Mouse (Mus musculus) MEL (cell line): Measurements from ENCODE around the gene Olfr74. TPM values are rescaled to one million over a fixed set of nuclear protein-coding genes. Genes with fewer than 3 reads are reported as not detected.
"Not testable (repeated sequence)": the region's sequence is repeated elsewhere in the genome, so short reads cannot be mapped to it uniquely, and the experiment has no call there.

Experiments used
- DNase-seq: peaks from one replicate; pipeline ENCODE4 v3.0.0; 2011; ENCODE audit warnings: low read depth, low spot score
- H3K27ac ChIP-seq: 2 replicates; pipeline ENCODE4 v1.5.1; 2012; ENCODE audit warnings: low read depth, mild to moderate bottlenecking, control low read depth, low read length, moderate library complexity; ENCODE audit not compliant: control insufficient read depth
- H3K27me3 ChIP-seq, 2 experiments: fragments of 150-350 bp in 1 of 2; sonication (generic) in 1 of 2; 2 replicates each; pipeline ENCODE4 v1.6.1; 2012; ENCODE audit warnings: low read length in 2 of 2, mild to moderate bottlenecking in 2 of 2, improper control_type of control experiment in 1 of 2, moderate library complexity in 1 of 2; ENCODE audit not compliant: insufficient read depth in 2 of 2, control insufficient read depth in 1 of 2
- H3K36me3 ChIP-seq, 2 experiments: 2 replicates each; pipeline ENCODE4 v1.6.1; 2012 to 2014; ENCODE audit warnings: low read length in 2 of 2, improper control_type of control experiment in 1 of 2, inconsistent platforms in 1 of 2, mild to moderate bottlenecking in 1 of 2; ENCODE audit not compliant: insufficient read depth in 2 of 2, control insufficient read depth in 1 of 2
- H3K4me1 ChIP-seq, 2 experiments: fragments of 150-350 bp in 1 of 2; sonication (generic) in 1 of 2; 2 replicates each; pipeline ENCODE4 v1.6.1; 2012; ENCODE audit warnings: low read length in 2 of 2, improper control_type of control experiment in 1 of 2, mild to moderate bottlenecking in 1 of 2; ENCODE audit not compliant: insufficient read depth in 2 of 2, control insufficient read depth in 1 of 2
- H3K4me3 ChIP-seq, 2 experiments: fragments of 150-350 bp in 1 of 2; sonication (generic) in 1 of 2; 2 replicates each; pipeline ENCODE4 v1.5.1; 2012; ENCODE audit warnings: low read depth in 2 of 2, low read length in 2 of 2, mild to moderate bottlenecking in 2 of 2, moderate library complexity in 2 of 2, control low read depth in 1 of 2, improper control_type of control experiment in 1 of 2; ENCODE audit not compliant: control insufficient read depth in 1 of 2, insufficient read depth in 1 of 2
- H3K79me2 ChIP-seq: 2 replicates; pipeline ENCODE4 v1.6.1; 2012; ENCODE audit warnings: mild to moderate bottlenecking, low read length, moderate library complexity; ENCODE audit not compliant: control insufficient read depth, poor library complexity, insufficient read depth
- H3K9ac ChIP-seq: 2 replicates; pipeline ENCODE4 v1.6.1; 2012; ENCODE audit warnings: low read depth, mild to moderate bottlenecking, control low read depth, low read length, moderate library complexity; ENCODE audit not compliant: control insufficient read depth, poor library complexity, severe bottlenecking
- H3K9me3 ChIP-seq: fragments of 150-350 bp; sonication (generic); replicated peaks from 2 replicates; pipeline ENCODE4 v1.6.1; 2012; ENCODE audit warnings: mild to moderate bottlenecking, low read length, improper control_type of control experiment, moderate library complexity; ENCODE audit not compliant: insufficient read depth
- BHLHE40 ChIP-seq: IDR thresholded peaks from 2 replicates; pipeline ENCODE4 v1.6.1; 2012; ENCODE audit warnings: low read depth, mild to moderate bottlenecking, inconsistent platforms, low read length, improper control_type of control experiment, borderline replicate concordance
- CHD2 ChIP-seq: IDR thresholded peaks from 2 replicates; pipeline ENCODE4 v1.6.1; 2011; ENCODE audit warnings: low read length, improper control_type of control experiment
- ELF1 ChIP-seq: IDR thresholded peaks from 2 replicates; pipeline ENCODE4 v1.6.1; 2014; ENCODE audit warnings: low read depth, mild to moderate bottlenecking, inconsistent platforms, low read length, improper control_type of control experiment, moderate library complexity
- GABPA ChIP-seq: IDR thresholded peaks from 2 replicates; pipeline ENCODE4 v1.6.1; 2012; ENCODE audit warnings: low read depth, mild to moderate bottlenecking, inconsistent platforms, low read length, improper control_type of control experiment, moderate library complexity
- GATA1 ChIP-seq: IDR thresholded peaks from 2 replicates; pipeline ENCODE4 v1.6.1; 2011; ENCODE audit warnings: low read depth, low read length, improper control_type of control experiment
- HCFC1 ChIP-seq: IDR thresholded peaks from 2 replicates; pipeline ENCODE4 v1.6.1; 2012; ENCODE audit warnings: low read depth, mild to moderate bottlenecking, inconsistent platforms, low read length, improper control_type of control experiment, moderate library complexity
- JUND ChIP-seq: IDR thresholded peaks from 2 replicates; pipeline ENCODE4 v1.6.1; 2011; ENCODE audit warnings: low read depth, mild to moderate bottlenecking, improper control_type of control experiment, low read length
- KAT2A ChIP-seq: conservative IDR thresholded peaks from 2 replicates; pipeline ENCODE4 v1.6.1; 2012; ENCODE audit warnings: low read depth, low read length, improper control_type of control experiment, inconsistent platforms
- MAFK ChIP-seq: IDR thresholded peaks from 2 replicates; pipeline ENCODE4 v1.6.1; 2011; ENCODE audit warnings: low read depth, mild to moderate bottlenecking, low read length, improper control_type of control experiment, borderline replicate concordance
- MAX ChIP-seq: IDR thresholded peaks from 2 replicates; pipeline ENCODE4 v1.6.1; 2011; ENCODE audit warnings: low read length, improper control_type of control experiment
- MXI1 ChIP-seq: IDR thresholded peaks from 2 replicates; pipeline ENCODE4 v1.6.1; 2011; ENCODE audit warnings: mild to moderate bottlenecking, low read depth, low read length, improper control_type of control experiment
- MYB ChIP-seq: IDR thresholded peaks from 2 replicates; pipeline ENCODE4 v1.6.1; 2011; ENCODE audit warnings: mild to moderate bottlenecking, low read depth, low read length, improper control_type of control experiment
- MYC ChIP-seq: IDR thresholded peaks from 2 replicates; pipeline ENCODE4 v1.6.1; 2011; ENCODE audit warnings: low read depth, mild to moderate bottlenecking, low read length, improper control_type of control experiment, moderate library complexity
- NELFE ChIP-seq: IDR thresholded peaks from 2 replicates; pipeline ENCODE4 v1.6.1; 2011; ENCODE audit warnings: low read depth, low read length, improper control_type of control experiment
- NRF1 ChIP-seq: IDR thresholded peaks from 2 replicates; pipeline ENCODE4 v1.6.1; 2014; ENCODE audit warnings: low read depth, mild to moderate bottlenecking, inconsistent platforms, low read length, improper control_type of control experiment, moderate library complexity; ENCODE audit not compliant: poor library complexity, insufficient read depth, severe bottlenecking
- POLR2A ChIP-seq, 2 experiments: IDR thresholded peaks; 2 replicates each; pipeline ENCODE4 v1.6.1; 2011 to 2012; ENCODE audit warnings: low read length in 2 of 2, mild to moderate bottlenecking in 2 of 2, control low read depth in 1 of 2, improper control_type of control experiment in 1 of 2, low read depth in 1 of 2, moderate library complexity in 1 of 2; ENCODE audit not compliant: control insufficient read depth in 1 of 2, insufficient read depth in 1 of 2, poor library complexity in 1 of 2
- POLR2AphosphoS5 ChIP-seq: IDR thresholded peaks from 2 replicates; pipeline ENCODE4 v1.6.1; 2012; ENCODE audit warnings: low read depth, borderline replicate concordance, mild to moderate bottlenecking, inconsistent platforms, low read length, moderate library complexity, mixed read lengths
- RCOR1 ChIP-seq: IDR thresholded peaks from 2 replicates; pipeline ENCODE4 v1.6.1; 2012; ENCODE audit warnings: low read depth, mild to moderate bottlenecking, inconsistent platforms, low read length, improper control_type of control experiment
- SIN3A ChIP-seq: IDR thresholded peaks from 2 replicates; pipeline ENCODE4 v1.6.1; 2012; ENCODE audit warnings: low read length, improper control_type of control experiment, inconsistent platforms
- TCF12 ChIP-seq: IDR thresholded peaks from 2 replicates; pipeline ENCODE4 v1.6.1; 2014; ENCODE audit warnings: low read depth, mild to moderate bottlenecking, inconsistent platforms, low read length, improper control_type of control experiment, moderate library complexity
- USF1 ChIP-seq: IDR thresholded peaks from 2 replicates; pipeline ENCODE4 v1.6.1; 2014; ENCODE audit warnings: low read depth, mild to moderate bottlenecking, inconsistent platforms, low read length, improper control_type of control experiment, moderate library complexity
- USF2 ChIP-seq, 2 experiments: IDR thresholded peaks; 2 replicates each; pipeline ENCODE4 v1.6.1; 2011 to 2012; ENCODE audit warnings: improper control_type of control experiment in 2 of 2, low read length in 2 of 2, borderline replicate concordance in 1 of 2, inconsistent platforms in 1 of 2, low read depth in 1 of 2, mild to moderate bottlenecking in 1 of 2; ENCODE audit not compliant: insufficient read depth in 1 of 2
- ZKSCAN1 ChIP-seq: IDR thresholded peaks from 2 replicates; pipeline ENCODE4 v1.6.1; 2012; ENCODE audit warnings: low read depth, mild to moderate bottlenecking, inconsistent platforms, low read length, improper control_type of control experiment, moderate library complexity
- ZNF384 ChIP-seq: IDR thresholded peaks from 2 replicates; pipeline ENCODE4 v1.6.1; 2012; ENCODE audit warnings: low read depth, mild to moderate bottlenecking, inconsistent platforms, low read length, improper control_type of control experiment
- polyA plus RNA-seq, 2 experiments: library from polyadenylated mRNA; stranded (reverse) in 1 of 2; unstranded in 1 of 2; fragments of >175 nt in 1 of 2; fragments of >200 nt in 1 of 2; gene quantifications; 2 replicates each; pipeline versions ENCODE4 v1.2.1 to v1.2.4; 2012; ENCODE audit warnings: low replicate concordance in 2 of 2, low read depth in 1 of 2; ENCODE audit not compliant: insufficient read length in 2 of 2, insufficient read depth in 1 of 2, missing spikeins in 1 of 2
- total RNA-seq: library from RNA; depleted of rRNA; stranded (reverse); fragments of 300-350 nt; gene quantifications from 2 replicates; pipeline ENCODE4 v1.2.3, GENCODE M21; 2012; rRNA removed

Olfr74 gene
- total RNA-seq (not detected in 2 replicates), polyA plus RNA-seq (not detected)

DNA sequence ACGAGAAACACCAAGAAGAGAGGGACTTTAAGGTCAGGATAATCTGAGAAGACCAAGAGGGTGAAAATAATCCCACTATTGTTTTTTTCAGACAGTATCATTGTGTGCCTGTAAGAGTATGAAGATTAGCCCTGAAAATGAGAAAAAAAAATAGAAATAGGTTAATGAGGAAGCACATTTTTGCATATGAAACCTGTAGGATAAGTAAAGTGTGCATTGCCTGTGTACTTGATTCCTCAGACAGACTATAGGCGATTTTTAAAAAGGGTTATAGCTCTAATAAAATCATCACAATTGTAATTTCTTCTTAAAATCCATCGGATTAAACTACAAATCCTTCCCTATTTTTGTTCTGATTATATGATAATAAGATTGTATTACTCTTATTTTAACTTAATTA is at the start of gene Olfr74:
Olfr74 (minus strand) TSS at position 101 of the 400 bp plus-strand sequence.
- H3K27me3 ChIP-seq = no peaks in the 10 kb centered on the region
- H3K36me3 ChIP-seq = no peaks in the 10 kb centered on the region
- H3K4me3 ChIP-seq = no peak within 1 kb of the TSS
- no peak within 1 kb of the TSS for H3K9ac ChIP-seq
- no peak for DNase-seq
- no peaks in the 10 kb centered on the region for H3K9me3 ChIP-seq
- H3K27ac ChIP-seq = no peak within 1 kb of the TSS
- H3K79me2 ChIP-seq = no peaks in the 10 kb centered on the region
- H3K4me1 ChIP-seq = no peaks in the 10 kb centered on the region
- TF ChIP-seq USF1 (no peak), HCFC1 (no peak), NELFE (no peak), NRF1 (no peak), POLR2A (IDR thresholded peaks at IDR 0.05; ENCODE audit: control insufficient read depth in 1 of 2, insufficient read depth in 1 of 2, low read depth in 1 of 2, low read length in 2 of 2, poor library complexity in 1 of 2) (no peak), KAT2A (no peak)

DNA sequence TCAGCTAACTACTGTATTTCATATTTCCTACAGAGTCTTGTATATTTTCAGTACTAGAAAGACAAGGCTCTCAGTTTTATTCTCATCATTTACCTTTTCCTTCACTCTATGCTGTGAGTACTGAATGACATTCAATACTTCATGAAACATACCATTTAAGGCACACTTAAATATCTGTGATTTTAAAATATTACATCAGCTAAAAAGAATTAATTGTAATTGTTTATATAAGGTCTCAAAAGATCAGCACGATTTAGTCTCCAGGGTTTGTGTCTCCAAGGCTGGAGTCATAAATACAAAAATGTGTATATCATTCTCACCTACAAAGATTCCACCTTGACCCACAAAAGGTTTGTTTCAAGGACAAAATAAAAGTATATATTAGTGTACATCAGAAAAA is 48.0 kb upstream of the Olfr74 start, which contains the start of gene Olfr1161:
Olfr1161 (plus strand) TSS at position 301 of the 400 bp plus-strand sequence.
- not testable (repeated sequence) for H3K27ac ChIP-seq, H3K27me3 ChIP-seq, H3K36me3 ChIP-seq, DNase-seq, H3K4me3 ChIP-seq, H3K9ac ChIP-seq, H3K4me1 ChIP-seq, H3K9me3 ChIP-seq, H3K79me2 ChIP-seq

DNA sequence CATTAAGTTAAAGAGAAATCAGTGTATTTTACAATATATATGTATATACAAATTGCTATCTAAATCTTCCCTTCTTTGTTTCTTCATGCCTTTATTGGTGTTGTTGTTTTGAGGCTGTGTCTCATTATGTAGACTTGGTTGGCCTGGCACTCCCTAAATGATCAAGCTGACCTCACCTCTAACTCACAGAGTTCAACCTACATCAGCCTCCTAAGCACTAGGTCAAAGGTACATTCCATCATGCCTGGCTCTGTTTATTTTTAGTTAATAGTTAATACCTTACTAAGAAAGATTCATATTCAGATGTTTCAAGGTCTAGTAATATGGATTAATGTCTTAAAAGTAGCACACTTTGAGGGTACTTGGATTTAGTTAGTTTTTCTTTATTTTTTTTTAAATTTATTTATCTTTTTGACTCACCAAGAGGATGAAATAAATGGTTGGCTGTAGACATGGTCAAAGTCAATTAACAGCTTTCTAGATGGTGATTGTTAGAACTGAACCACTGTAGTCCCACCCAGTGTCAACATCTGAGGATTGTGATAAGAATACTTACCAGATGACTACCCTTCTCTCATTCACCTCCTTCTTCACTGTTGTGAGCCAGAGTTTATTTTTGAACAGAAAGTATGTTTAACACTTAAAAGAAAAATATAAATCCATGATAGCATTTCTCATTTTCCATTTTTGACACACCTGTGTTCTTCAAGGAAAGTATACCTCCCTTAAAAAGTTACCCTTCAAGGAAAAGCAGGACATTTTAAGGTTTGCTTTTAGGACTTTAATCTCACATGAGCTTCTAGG is 33.3 kb upstream of the Olfr74 start, which contains the start of gene Olfr1160:
Olfr1160 (minus strand) TSS at position 754 of the 804 bp plus-strand sequence.
- Histone ChIP-seq H3K4me3 (no peak within 1 kb of the TSS), H3K27me3 (no peaks in the 10 kb centered on the region), H3K9me3 (no peaks in the 10 kb centered on the region), H3K79me2 (no peaks in the 10 kb centered on the region), H3K4me1 (no peaks in the 10 kb centered on the region), H3K9ac (no peak within 1 kb of the TSS), H3K36me3 (no peaks in the 10 kb centered on the region), H3K27ac (no peak within 1 kb of the TSS)
- DNase-seq = no peak
- TF ChIP-seq MAX (no peak), CHD2 (no peak), NELFE (no peak), MYB (no peak), GABPA (no peak), GATA1 (no peak), TCF12 (no peak), ZKSCAN1 (no peak), BHLHE40 (no peak), MYC (no peak), JUND (no peak), USF2 (IDR thresholded peaks at IDR 0.05; ENCODE audit: borderline replicate concordance in 1 of 2, insufficient read depth in 1 of 2, low read depth in 1 of 2, low read length in 2 of 2) (no peak), ELF1 (no peak), SIN3A (no peak), MAFK (no peak), ZNF384 (no peak), RCOR1 (no peak), NRF1 (no peak), MXI1 (no peak), POLR2AphosphoS5 (no peak)
